Mouse (Mus musculus): Measurements from ENCODE around the gene Cyp26b1.

Cyp26b1 gene

DNA sequence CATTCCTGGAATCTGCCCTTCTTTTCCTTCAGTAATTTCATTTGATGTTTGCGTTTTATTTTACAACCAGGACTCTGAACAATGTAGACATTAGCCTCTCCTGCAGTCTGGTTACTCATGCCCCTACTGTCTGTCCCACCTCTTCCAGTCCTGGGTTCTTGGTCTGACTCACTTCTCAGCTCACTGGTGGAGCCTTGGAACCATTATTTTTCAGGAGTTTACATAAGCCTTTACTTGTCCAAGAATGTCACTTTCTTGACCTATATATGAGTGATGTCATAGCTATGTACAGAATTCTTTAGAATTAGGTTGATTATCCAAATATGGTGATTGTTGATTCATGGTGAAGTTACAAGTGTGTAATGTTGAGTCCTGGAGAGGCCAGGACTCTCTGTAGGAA, 32.5 kb downstream of the Cyp26b1 start:
- no peak for DNase-seq

DNA sequence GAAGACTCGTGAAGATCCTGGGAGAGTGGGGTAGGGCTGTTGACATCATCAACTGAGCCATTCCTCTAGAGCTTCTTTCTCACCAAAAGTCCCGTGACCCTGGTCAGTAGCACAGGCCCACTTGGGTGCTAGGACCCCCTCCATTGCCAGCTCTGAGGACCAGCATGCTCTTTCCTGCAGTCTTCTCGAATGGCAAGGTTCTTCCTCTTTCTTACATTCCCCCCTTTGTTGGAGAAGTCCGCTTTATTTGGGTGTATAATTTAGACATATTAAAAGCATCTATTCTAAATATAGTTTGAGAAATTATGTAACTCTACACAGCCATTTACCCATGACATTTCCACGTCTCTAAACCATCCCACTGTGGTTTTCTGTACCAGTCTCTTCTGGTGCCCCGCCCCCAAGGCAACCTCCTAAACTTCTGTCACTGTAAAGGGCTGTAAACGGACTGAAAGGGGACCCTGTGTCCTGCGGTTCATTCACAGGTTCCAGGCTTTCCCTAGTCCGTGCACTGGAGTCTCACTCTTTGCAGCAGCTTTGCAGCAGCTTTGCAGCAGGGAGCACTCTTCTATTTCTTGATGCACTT, 43.8 kb downstream of the Cyp26b1 start:
- DNase-seq, result no peak

DNA sequence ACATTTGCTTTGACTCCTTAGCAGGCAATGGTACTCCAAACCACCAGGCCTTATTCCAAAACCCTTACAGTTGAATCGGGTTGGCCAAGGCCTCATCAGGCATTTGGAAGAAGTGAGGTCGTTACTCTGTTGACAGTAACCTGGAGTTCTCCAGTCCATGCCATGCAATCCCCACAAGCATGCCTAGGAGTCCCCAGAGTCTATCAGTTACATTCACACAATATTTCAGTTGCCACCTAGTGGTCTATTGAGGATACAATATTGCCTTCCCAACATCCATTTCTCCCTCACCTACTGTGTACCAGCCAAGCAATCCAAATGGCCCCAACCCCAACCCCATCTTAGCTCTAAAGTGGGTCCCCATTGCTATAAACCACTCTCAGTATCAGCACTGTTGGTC, 48.3 kb downstream of the Cyp26b1 start:
- DNase-seq, result no peak

- no peak for DNase-seq
These were observed 49.3 kb downstream of the Cyp26b1 start for GRCm38 (mm10) chr6:84544359-84544758.

GRCm38 (mm10) chr6:84543516-84543915, 50.2 kb downstream of the Cyp26b1 start:
- DNase-seq, result no peak

- no peak for DNase-seq
These were observed 53.8 kb downstream of the Cyp26b1 start for GRCm38 (mm10) chr6:84539924-84540323.

DNA sequence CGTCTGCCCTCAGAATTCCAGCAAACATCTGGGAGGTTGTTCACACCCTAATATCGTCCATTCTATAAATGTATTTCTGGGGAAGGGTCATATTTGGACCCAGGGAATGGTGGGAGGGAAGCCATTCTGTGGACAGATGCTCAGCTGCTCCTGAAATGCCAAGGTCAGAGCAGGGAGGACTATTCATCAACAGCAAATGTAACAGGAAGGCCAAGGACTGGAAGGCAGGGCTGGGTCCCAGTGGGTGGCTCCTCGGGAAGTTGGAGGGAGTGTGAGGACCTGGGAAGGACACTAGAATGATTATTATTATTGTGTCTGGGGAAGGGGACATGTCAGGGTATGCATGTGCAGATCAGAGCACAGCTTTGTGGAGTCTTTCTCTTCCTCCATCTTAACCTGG, 55.0 kb downstream of the Cyp26b1 start:
- no peak for DNase-seq

DNA sequence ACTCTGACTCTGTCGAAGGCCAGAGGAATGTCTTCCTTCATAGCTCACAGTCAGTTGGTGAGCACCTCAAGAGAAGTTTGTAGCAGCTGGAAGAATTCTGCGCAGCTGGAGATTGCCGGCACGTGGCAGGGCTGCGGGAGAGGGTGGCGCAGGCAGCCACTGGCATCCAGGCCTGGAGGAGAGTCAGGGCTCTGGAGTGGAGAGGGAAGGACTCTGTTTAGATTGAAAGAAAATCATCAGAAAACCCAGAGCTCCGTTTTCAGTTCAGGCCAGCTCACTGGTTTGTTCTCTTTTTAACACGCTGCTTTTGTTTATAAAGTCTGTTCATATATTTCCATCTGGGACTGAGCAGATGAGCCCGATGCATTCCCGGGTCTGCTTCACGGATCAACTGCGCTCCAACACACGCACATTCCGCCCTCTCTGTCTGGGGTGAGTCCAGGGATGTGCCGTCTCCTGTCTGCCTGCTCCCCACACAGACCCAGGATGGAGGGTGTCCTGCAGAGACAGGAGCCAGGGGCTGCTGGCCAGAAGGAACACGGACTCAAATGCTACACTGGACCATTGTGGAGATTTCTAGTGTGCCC, 56.0 kb downstream of the Cyp26b1 start:
- no peak for DNase-seq

- DNase-seq, result no peak
These were observed 58.8 kb downstream of the Cyp26b1 start for GRCm38 (mm10) chr6:84534944-84535343.

GRCm38 (mm10) chr6:84529912-84530311, 63.8 kb downstream of the Cyp26b1 start:
- no peak for DNase-seq

DNA sequence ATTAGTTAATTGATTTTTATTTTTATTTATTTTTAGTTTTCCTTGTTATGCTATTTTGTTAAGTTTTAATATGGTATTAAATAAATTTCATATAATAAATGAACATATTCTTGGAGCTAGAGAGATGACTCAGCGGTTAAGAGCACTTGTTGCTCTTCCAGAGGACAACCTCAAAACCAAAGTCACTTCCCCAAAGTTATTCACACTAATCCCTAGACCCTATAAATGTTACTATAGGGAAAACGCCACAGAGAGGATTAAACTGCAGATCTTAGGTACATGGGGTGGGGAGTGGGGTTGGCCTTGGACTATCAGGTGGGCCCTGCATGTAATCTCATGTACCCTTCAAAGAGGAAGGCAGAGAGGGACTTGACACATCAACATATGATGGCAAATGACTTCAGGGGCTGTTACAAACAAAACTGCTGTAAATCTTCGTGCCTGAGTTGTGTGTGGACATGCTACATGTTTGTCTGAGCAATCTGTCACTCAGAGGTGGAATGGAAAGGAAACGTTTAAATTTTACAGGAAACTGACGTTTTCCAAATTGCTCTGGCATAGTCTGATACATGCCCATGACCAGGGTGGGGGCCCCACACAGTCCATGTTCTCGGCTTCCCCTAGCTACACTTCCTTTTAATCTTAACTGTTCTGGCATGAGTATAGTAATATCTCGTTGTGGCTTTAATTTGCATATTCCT, 68.7 kb downstream of the Cyp26b1 start:
- DNase-seq, result no peak

All from cerebellum, adult 9-10 months (tissue).